Mouse (Mus musculus): ENCODE results near the gene Tomm70a. TPM values are rescaled to one million over a fixed set of nuclear protein-coding genes. Genes with fewer than 3 reads are reported as not detected.

Tomm70a gene
- polyA plus RNA-seq, 1 experiment from 2014 or later = 71.1 TPM

Other genes starting within 250 kb of the Tomm70a start
- gene Tmem45a, start 235.5 kb upstream of the Tomm70a start, polyA plus RNA-seq (2016; fragmentation: Nextera tagmentation; extraction: Ambion mirVana) = 5.8 and 7.6 TPM in 2 replicates
- gene Lnp1, start 193.6 kb upstream of the Tomm70a start, polyA plus RNA-seq (2016; fragmentation: Nextera tagmentation; extraction: Ambion mirVana) = not detected in 2 replicates
- not detected in 2 replicates for gene Tmem45a2, start 50.3 kb upstream of the Tomm70a start, polyA plus RNA-seq (2016; fragmentation: Nextera tagmentation; extraction: Ambion mirVana)
- gene Nit2, start 45.6 kb downstream of the Tomm70a start, polyA plus RNA-seq (2016; fragmentation: Nextera tagmentation; extraction: Ambion mirVana) = 38.1 and 41.6 TPM in 2 replicates
- gene Tbc1d23, start 109.8 kb downstream of the Tomm70a start, polyA plus RNA-seq (2016; fragmentation: Nextera tagmentation; extraction: Ambion mirVana) = 25.2 and 28.6 TPM in 2 replicates
- 0.14 and 0.52 TPM in 2 replicates for gene Tmem30c, start 171.2 kb downstream of the Tomm70a start, polyA plus RNA-seq (2016; fragmentation: Nextera tagmentation; extraction: Ambion mirVana)
- 7.3 and 8.5 TPM in 2 replicates for gene Filip1l, start 231.4 kb downstream of the Tomm70a start, polyA plus RNA-seq (2016; fragmentation: Nextera tagmentation; extraction: Ambion mirVana)